Mouse (Mus musculus) erythroblast, adult 5-6 weeks (primary cell): ENCODE measurements around the gene Hist1h2ah. TPM values are rescaled to one million over a fixed set of nuclear protein-coding genes. Genes with fewer than 3 reads are reported as not detected.

Source experiments
- ATAC-seq: replicated peaks from 2 replicates; pipeline ENCODE4 v1.8.0; 2016; ENCODE audit warnings: moderate number of reproducible peaks, mild to moderate bottlenecking, moderate TSS enrichment, inconsistent platforms; ENCODE audit not compliant: poor library complexity, low FRiP score, severe bottlenecking
- total RNA-seq, 2 experiments: library from RNA; stranded (forward) in 1 of 2; stranded (reverse) in 1 of 2; fragments of 150-400 nt in 1 of 2; fragments of 200-764, 138-1000 nt in 1 of 2; gene quantifications; 2 replicates each; pipeline versions ENCODE4 v1.2.3 to v1.2.4; 2015 to 2017; ENCODE audit warnings: low replicate concordance in 2 of 2

Gene Hist1h2ah
- total RNA-seq, 2 experiments from 2014 or later, result 2.5 to 930 TPM

GRCm38 (mm10) chr13:22040464-22041141 lies 5.2 kb upstream of the Hist1h2ah start:
- peak; percentile 14 for ATAC-seq

- ATAC-seq, result no peak
These were observed 4.6 kb upstream of the Hist1h2ah start for GRCm38 (mm10) chr13:22039951-22040463.

- ATAC-seq, result no peak
These were observed 4.0 kb upstream of the Hist1h2ah start for GRCm38 (mm10) chr13:22039364-22039763.

GRCm38 (mm10) chr13:22037415-22037814 lies 2.0 kb upstream of the Hist1h2ah start:
- ATAC-seq, result no peak

- no peak for ATAC-seq
These were observed 1.6 kb upstream of the Hist1h2ah start for GRCm38 (mm10) chr13:22036986-22037385.

- ATAC-seq, result peak; percentile 29
These were observed 985 bp upstream of the Hist1h2ah start for GRCm38 (mm10) chr13:22036149-22036956.

DNA sequence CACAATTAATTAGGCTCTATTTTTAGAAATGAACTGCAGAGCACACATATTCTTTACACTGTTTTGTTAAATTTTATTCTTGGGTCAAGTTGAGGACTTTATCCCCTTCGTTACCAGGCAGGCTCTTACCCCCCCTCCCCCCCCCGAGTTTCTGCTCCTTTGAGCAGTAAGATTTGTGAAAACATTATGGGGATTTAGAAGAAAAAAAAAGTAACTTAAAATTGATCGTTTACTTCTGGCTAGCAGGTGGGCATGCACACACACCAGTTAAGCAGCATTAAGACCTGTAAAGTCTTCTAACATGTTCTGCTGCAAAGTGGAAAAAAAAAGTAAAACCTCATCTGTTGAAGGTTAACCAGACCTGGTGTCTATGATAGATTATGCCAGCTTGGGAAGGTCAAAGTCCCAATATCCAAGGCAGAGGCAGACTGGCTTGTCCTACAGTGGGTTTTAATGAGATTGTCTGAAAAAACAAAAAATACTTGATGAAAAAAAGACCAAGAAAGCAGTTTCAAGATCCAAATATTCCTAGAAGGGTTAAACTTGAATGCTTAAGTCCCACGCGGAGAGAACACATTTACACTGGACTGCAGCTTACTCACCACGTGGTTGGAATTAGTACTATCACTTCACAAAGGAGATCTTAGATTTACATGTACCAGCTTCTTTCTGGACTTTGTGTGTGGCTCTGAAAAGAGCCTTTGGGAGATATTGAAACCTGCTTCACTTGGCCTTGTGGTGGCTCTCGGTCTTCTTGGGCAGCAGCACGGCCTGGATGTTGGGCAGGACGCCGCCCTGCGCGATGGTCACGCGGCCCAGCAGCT lies 713 bp downstream of the Hist1h2ah start:
- ATAC-seq, result no peak

DNA sequence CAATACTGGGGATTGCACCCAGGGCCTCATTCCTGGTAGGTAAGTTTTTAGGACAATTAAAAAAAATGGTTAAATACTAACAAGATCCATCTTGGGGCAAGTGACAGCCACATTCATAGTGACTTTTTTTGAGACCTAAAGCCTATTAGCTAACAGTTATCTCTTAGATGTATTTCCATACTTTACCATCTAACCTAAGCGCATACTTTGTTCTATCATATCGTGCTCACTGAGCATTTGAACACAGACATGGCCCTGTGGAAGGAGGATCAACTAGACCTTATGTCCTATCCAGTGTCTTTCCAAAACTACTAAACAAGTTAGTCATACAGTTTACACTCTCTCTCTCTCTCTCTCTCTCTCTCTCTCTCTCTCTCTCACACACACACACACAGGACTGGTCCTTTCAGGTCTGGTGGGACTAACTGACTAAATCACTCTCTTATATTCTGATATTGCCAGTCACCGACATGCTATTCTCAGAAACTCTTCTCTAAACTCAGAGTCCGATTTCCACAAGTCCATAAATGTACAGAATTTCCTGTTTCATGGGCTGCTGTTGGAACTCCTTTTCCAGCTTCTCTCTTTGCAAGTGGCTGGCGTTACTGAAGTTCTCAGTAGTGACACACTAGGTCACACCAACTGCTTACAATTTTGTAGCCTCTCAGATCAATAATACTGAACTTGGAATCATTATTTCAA lies 1.5 kb downstream of the Hist1h2ah start:
- no peak for ATAC-seq

DNA sequence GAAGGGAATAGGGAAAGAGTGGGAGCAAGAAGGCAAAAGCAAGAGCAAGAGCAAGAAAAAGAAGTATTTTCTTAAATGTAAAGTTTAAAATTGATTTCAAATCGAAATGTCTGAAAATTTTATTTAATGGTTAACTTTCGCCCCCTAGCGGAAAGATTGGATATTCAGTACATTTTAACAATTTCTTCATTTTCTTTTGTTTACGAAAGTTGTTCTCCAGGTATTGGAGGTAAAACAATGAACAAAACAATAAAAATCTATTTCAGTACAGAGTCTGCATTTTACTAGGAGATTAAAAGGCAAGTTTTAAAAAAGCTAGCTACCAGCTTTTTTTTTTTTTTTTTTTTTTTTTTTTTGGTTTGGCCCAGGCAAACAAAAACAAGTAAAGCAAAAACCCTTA lies 4.9 kb downstream of the Hist1h2ah start:
- no peak for ATAC-seq

DNA sequence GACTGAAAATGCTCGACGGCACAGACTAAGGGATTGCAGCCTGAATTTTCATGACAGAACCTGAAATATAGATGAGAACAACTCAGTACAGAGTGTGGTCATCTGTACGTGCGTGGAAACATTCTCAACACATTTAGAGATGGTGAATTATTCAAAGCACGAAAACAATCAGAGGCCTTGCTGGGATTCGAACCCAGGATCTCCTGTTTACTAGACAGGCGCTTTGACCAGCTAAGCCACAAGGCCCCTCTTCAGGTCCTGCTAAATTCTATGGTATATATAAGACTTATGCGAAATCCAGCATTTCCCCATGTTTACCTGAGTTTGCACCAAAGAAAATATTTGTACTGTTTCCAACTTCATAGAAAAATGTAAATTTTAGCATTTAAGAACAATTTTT lies 5.4 kb downstream of the Hist1h2ah start:
- no peak for ATAC-seq

GRCm38 (mm10) chr13:22028673-22029460 lies 6.5 kb downstream of the Hist1h2ah start:
- peak; percentile 90 for ATAC-seq

DNA sequence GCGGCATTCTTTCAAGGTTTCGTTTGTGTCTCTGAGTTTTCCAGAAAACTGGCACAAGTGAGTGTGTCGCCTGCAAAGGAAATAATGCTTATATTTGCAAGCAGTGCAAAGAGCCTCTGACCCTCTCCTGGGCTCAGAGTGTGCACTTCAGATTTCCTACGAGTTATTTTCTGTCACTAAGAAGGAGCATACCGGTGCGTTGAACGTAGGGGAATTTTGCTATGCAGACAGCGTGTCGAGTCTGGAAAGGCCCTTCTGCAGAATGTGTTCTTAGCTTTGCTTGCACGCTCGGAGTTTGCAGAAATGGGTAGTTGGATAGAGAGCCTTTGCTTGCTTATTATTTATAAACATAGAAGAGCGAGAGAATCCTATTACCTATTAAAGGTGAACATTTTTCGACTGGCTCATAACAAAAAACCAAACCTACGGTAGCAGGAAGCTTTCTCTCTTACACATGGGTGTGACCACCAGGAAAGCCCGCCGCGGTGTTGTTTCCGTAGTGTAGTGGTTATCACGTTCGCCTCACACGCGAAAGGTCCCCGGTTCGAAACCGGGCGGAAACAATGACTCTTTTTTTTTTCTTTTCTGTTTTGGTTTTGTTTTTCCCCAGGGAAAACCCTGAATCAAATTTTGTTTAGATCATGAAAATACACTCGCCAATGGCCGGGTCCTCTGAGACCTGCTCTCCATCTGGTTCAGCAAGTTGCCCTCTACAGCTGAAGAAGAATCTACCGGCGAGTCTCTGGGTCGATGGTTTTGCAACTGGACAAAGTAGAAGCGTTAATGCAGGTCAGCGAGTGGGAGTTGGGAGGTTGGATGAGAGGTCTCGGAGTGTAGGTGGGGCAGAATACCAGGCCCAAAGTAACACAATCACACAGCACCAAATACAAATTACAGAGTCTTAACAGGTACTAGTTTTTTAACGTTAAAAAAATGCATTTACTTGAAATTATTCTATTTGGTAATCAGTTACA lies 9.0 kb downstream of the Hist1h2ah start:
- peak; percentile 49; the same call in 1 of the 2 replicates for ATAC-seq

DNA sequence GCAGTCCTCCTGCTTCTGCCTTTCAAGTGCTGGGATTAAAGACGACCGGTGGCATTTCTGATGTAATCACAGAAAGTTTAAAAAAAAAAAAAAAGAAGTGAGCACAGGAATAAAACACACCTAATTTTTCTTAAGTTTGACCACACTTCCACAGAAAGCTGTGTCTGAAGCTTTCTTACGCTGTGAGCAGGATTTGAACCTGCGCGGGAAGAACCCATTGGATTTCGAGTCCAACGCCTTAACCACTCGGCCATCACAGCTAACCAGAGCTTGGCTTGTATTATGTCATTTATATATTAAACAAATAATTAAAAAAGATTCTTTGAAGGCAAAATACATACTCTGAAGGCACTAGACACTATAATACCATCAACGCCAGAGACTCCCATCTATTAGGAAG lies 13.1 kb downstream of the Hist1h2ah start:
- ATAC-seq, result peak; percentile 65

- ATAC-seq, result peak; percentile 54
These were observed 13.8 kb downstream of the Hist1h2ah start for GRCm38 (mm10) chr13:22021581-22021980.

GRCm38 (mm10) chr13:22020901-22021339 lies 14.4 kb downstream of the Hist1h2ah start:
- ATAC-seq, result peak; percentile 64

GRCm38 (mm10) chr13:22019934-22020835 lies 15.2 kb downstream of the Hist1h2ah start:
- ATAC-seq, result peak; percentile 54
